Mouse (Mus musculus): ENCODE measurements around the gene Sox5. TPM values are rescaled to one million over a fixed set of nuclear protein-coding genes. Genes with fewer than 3 reads are reported as not detected.

Sox5 gene
- polyA plus RNA-seq, 1 experiment from 2014 or later, result 29.7 TPM

GRCm38 (mm10) chr6:143915686-143916085 lies 866.1 kb downstream of the Sox5 start:
- WGBS, result 93% methylated on average over 3 of the region's 3 CpGs
- ATAC-seq (ENCODE audit: low FRiP score, low TSS enrichment), result no peak
- no peaks in the 10 kb centered on the region for H3K27me3 ChIP-seq (ENCODE audit: control insufficient read depth, insufficient read depth, low read length)
- no peaks in the 10 kb centered on the region for H3K4me1 ChIP-seq (ENCODE audit: control insufficient read depth, insufficient read depth, low read length)
- H3K27ac ChIP-seq (replicated peaks; ENCODE audit: low read depth, low read length), result no peak overlapping the region
- no peaks in the 10 kb centered on the region for H3K9me3 ChIP-seq (ENCODE audit: control insufficient read depth, low read length)
- H3K4me2 ChIP-seq (ENCODE audit: low read length), result no peak overlapping the region
- H3K4me3 ChIP-seq (replicated peaks; ENCODE audit: low read depth, low read length), result no peak overlapping the region
- no peak overlapping the region for H3K9ac ChIP-seq (replicated peaks; ENCODE audit: low read length)
- H3K36me3 ChIP-seq (ENCODE audit: control insufficient read depth, insufficient read depth, low read length), result no peaks in the 10 kb centered on the region
- DNase-seq, result no peak

DNA sequence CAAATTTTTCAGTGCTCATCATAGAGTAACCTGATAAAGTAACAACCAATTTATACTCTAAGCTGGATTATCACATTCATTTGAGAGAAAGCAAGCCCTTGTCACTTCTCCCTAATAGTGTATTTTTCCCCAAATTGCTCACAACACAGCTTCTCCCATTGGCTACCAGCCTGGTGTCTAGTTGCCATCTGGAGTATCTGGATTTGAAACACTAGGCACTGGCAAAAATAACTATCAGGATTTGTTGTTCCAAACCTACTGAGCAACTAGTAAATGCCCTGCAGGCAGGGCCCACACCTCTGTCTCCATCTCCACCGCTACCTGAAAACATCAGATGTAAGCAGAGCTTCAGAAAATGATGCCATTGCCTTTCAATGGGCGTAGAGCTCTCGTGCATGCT lies 869.5 kb downstream of the Sox5 start:
- Histone ChIP-seq H3K4me3 (replicated peaks; ENCODE audit: low read depth, low read length) (no peak overlapping the region), H3K9me3 (ENCODE audit: control insufficient read depth, low read length) (no peaks in the 10 kb centered on the region), H3K4me1 (ENCODE audit: control insufficient read depth, insufficient read depth, low read length) (no peaks in the 10 kb centered on the region), H3K27ac (replicated peaks; ENCODE audit: low read depth, low read length) (no peak overlapping the region), H3K27me3 (ENCODE audit: control insufficient read depth, insufficient read depth, low read length) (no peaks in the 10 kb centered on the region), H3K36me3 (ENCODE audit: control insufficient read depth, insufficient read depth, low read length) (no peaks in the 10 kb centered on the region), H3K4me2 (ENCODE audit: low read length) (no peak overlapping the region), H3K9ac (replicated peaks; ENCODE audit: low read length) (no peak overlapping the region)
- ATAC-seq (ENCODE audit: low FRiP score, low TSS enrichment) (no peak), DNase-seq (no peak)
- WGBS, result 96% methylated on average over 3 of the region's 3 CpGs

GRCm38 (mm10) chr6:143904693-143905031 lies 877.1 kb downstream of the Sox5 start:
- Histone ChIP-seq H3K4me2 (ENCODE audit: low read length) (no peak overlapping the region), H3K9ac (replicated peaks; ENCODE audit: low read length) (no peak overlapping the region), H3K4me1 (ENCODE audit: control insufficient read depth, insufficient read depth, low read length) (peaks cover 17% of the 10 kb centered on the region), H3K36me3 (ENCODE audit: control insufficient read depth, insufficient read depth, low read length) (no peaks in the 10 kb centered on the region), H3K27me3 (ENCODE audit: control insufficient read depth, insufficient read depth, low read length) (no peaks in the 10 kb centered on the region), H3K4me3 (replicated peaks; ENCODE audit: low read depth, low read length) (no peak overlapping the region), H3K27ac (replicated peaks; ENCODE audit: low read depth, low read length) (no peak overlapping the region; the same call in 1 of the 2 replicates), H3K9me3 (ENCODE audit: control insufficient read depth, low read length) (no peaks in the 10 kb centered on the region)
- no peak; the same call in 1 of the 2 replicates for ATAC-seq (ENCODE audit: low FRiP score, low TSS enrichment)
- DNase-seq, result peak; percentile 29

DNA sequence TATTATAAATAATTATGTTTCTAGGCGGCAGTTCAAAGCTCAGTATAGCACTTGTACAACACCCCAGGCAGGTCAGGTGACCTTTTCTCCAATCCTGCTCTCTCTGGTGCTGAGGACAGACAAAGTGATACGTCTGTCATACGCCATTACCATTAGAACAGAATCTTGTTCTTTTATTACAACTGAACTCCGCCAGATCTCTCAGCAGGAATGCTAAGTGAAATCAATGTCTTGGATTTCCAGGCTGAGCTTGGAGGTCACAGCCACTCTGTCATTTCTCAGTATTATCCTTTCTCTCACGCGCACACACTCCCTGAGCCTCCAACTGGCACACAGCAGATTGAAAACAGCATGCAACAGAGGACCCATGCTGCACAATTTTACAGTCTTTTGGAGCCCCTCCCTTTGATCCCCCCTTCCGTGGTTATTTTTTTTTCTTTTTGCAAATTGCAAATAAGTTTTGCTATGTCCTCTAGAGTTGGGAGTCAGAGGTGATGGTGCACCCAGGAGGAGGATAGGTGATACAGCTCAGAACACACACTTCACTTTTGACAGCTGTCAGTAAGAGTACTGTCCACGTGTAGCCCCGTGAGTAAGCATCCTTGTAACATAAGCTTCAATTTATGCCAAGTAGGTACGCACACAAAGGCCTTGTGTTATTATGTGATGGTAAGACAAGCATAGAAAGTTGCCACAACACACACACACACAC lies 877.6 kb downstream of the Sox5 start:
- ATAC-seq (ENCODE audit: low FRiP score, low TSS enrichment) (peak; percentile 57; the same call in 1 of the 2 replicates), DNase-seq (peak; percentile 61)
- H3K27ac ChIP-seq (replicated peaks; ENCODE audit: low read depth, low read length), result no peak overlapping the region; the same call in 1 of the 2 replicates

GRCm38 (mm10) chr6:143900871-143901270 lies 880.9 kb downstream of the Sox5 start:
- H3K27ac ChIP-seq (replicated peaks; ENCODE audit: low read depth, low read length), result no peak overlapping the region
- 89% methylated on average over 4 of the region's 4 CpGs for WGBS
- no peaks in the 10 kb centered on the region for H3K36me3 ChIP-seq (ENCODE audit: control insufficient read depth, insufficient read depth, low read length)
- H3K9ac ChIP-seq (replicated peaks; ENCODE audit: low read length), result no peak overlapping the region
- H3K9me3 ChIP-seq (ENCODE audit: control insufficient read depth, low read length), result no peaks in the 10 kb centered on the region
- no peak overlapping the region for H3K4me3 ChIP-seq (replicated peaks; ENCODE audit: low read depth, low read length)
- ATAC-seq (ENCODE audit: low FRiP score, low TSS enrichment) (no peak), DNase-seq (no peak)
- no peaks in the 10 kb centered on the region for H3K27me3 ChIP-seq (ENCODE audit: control insufficient read depth, insufficient read depth, low read length)
- no peak overlapping the region for H3K4me2 ChIP-seq (ENCODE audit: low read length)
- H3K4me1 ChIP-seq (ENCODE audit: control insufficient read depth, insufficient read depth, low read length), result peaks cover 17% of the 10 kb centered on the region

More for the DNA sequence above, 877.6 kb downstream of the Sox5 start:
- Histone ChIP-seq H3K4me1 (ENCODE audit: control insufficient read depth, insufficient read depth, low read length) (peaks cover 17% of the 10 kb centered on the region), H3K36me3 (ENCODE audit: control insufficient read depth, insufficient read depth, low read length) (no peaks in the 10 kb centered on the region), H3K4me3 (replicated peaks; ENCODE audit: low read depth, low read length) (no peak overlapping the region), H3K27me3 (ENCODE audit: control insufficient read depth, insufficient read depth, low read length) (no peaks in the 10 kb centered on the region), H3K9me3 (ENCODE audit: control insufficient read depth, low read length) (no peaks in the 10 kb centered on the region), H3K4me2 (ENCODE audit: low read length) (no peak overlapping the region), H3K9ac (replicated peaks; ENCODE audit: low read length) (no peak overlapping the region)
- 12% methylated on average over 10 of the region's 10 CpGs for WGBS

DNA sequence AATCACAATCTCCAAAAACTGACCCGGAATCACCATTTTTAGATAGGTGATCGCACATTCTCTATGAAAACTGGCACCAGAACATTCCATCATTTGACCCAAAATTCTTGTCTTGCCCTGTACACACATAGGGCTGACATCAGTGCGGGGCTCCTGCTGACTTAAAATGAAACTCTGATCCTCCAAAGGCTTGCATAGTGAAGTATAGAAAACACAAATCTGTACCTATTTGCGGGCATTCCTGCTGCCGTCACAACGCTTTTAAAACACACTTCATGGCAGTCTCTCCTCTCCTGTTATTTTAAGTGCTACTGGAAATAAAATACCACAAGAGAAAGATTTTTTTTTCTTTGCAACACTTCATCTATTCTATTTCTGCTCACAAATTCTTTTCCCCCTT lies 886.7 kb downstream of the Sox5 start:
- WGBS, result 93% methylated on average over 6 of the region's 6 CpGs
- Histone ChIP-seq H3K4me1 (ENCODE audit: control insufficient read depth, insufficient read depth, low read length) (no peaks in the 10 kb centered on the region), H3K36me3 (ENCODE audit: control insufficient read depth, insufficient read depth, low read length) (no peaks in the 10 kb centered on the region), H3K27me3 (ENCODE audit: control insufficient read depth, insufficient read depth, low read length) (no peaks in the 10 kb centered on the region), H3K4me2 (ENCODE audit: low read length) (no peak overlapping the region), H3K9ac (replicated peaks; ENCODE audit: low read length) (no peak overlapping the region), H3K4me3 (replicated peaks; ENCODE audit: low read depth, low read length) (no peak overlapping the region), H3K9me3 (ENCODE audit: control insufficient read depth, low read length) (no peaks in the 10 kb centered on the region), H3K27ac (replicated peaks; ENCODE audit: low read depth, low read length) (no peak overlapping the region)
- no peak for ATAC-seq (ENCODE audit: low FRiP score, low TSS enrichment)
- no peak for DNase-seq

- WGBS, result 85% methylated on average over 2 of the region's 2 CpGs
- Histone ChIP-seq H3K4me2 (ENCODE audit: low read length) (no peak overlapping the region), H3K4me3 (replicated peaks; ENCODE audit: low read depth, low read length) (no peak overlapping the region), H3K27me3 (ENCODE audit: control insufficient read depth, insufficient read depth, low read length) (no peaks in the 10 kb centered on the region), H3K36me3 (ENCODE audit: control insufficient read depth, insufficient read depth, low read length) (no peaks in the 10 kb centered on the region), H3K9me3 (ENCODE audit: control insufficient read depth, low read length) (no peaks in the 10 kb centered on the region), H3K4me1 (ENCODE audit: control insufficient read depth, insufficient read depth, low read length) (no peaks in the 10 kb centered on the region), H3K27ac (replicated peaks; ENCODE audit: low read depth, low read length) (no peak overlapping the region), H3K9ac (replicated peaks; ENCODE audit: low read length) (no peak overlapping the region)
- DNase-seq, result no peak
- ATAC-seq (ENCODE audit: low FRiP score, low TSS enrichment), result no peak
These were observed 888.9 kb downstream of the Sox5 start for GRCm38 (mm10) chr6:143892869-143893268.

DNA sequence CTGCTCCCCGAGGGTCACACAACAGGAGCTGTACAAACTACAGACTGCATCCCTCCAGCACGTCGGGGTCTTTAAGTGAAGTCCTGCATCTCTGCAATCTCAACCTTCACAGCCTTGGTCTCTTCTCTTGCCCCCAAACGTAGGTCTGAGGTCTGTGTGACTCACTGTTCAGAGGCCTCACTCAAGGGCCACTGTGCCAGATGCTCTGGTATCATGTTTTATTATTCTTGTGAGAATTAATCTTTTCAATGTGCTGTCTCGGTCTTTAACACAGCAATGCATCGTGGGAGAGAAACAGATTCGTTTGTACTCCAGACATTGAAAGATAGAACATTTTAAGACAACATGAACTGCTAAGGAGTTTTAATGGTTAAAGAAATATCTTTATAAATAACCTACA lies 893.2 kb downstream of the Sox5 start:
- H3K27me3 ChIP-seq (ENCODE audit: control insufficient read depth, insufficient read depth, low read length), result no peaks in the 10 kb centered on the region
- H3K9ac ChIP-seq (replicated peaks; ENCODE audit: low read length), result no peak overlapping the region
- H3K36me3 ChIP-seq (ENCODE audit: control insufficient read depth, insufficient read depth, low read length), result no peaks in the 10 kb centered on the region
- DNase-seq, result no peak
- H3K27ac ChIP-seq (replicated peaks; ENCODE audit: low read depth, low read length), result no peak overlapping the region
- no peaks in the 10 kb centered on the region for H3K4me1 ChIP-seq (ENCODE audit: control insufficient read depth, insufficient read depth, low read length)
- WGBS, result 75% methylated on average over 7 of the region's 7 CpGs
- H3K4me3 ChIP-seq (replicated peaks; ENCODE audit: low read depth, low read length), result no peak overlapping the region
- no peak overlapping the region for H3K4me2 ChIP-seq (ENCODE audit: low read length)
- H3K9me3 ChIP-seq (ENCODE audit: control insufficient read depth, low read length), result no peaks in the 10 kb centered on the region
- no peak for ATAC-seq (ENCODE audit: low FRiP score, low TSS enrichment)

- no peak for DNase-seq
- Histone ChIP-seq H3K27me3 (ENCODE audit: control insufficient read depth, insufficient read depth, low read length) (no peaks in the 10 kb centered on the region), H3K4me3 (replicated peaks; ENCODE audit: low read depth, low read length) (no peak overlapping the region), H3K9ac (replicated peaks; ENCODE audit: low read length) (no peak overlapping the region), H3K4me2 (ENCODE audit: low read length) (no peak overlapping the region), H3K27ac (replicated peaks; ENCODE audit: low read depth, low read length) (no peak overlapping the region), H3K9me3 (ENCODE audit: control insufficient read depth, low read length) (no peaks in the 10 kb centered on the region), H3K36me3 (ENCODE audit: control insufficient read depth, insufficient read depth, low read length) (no peaks in the 10 kb centered on the region), H3K4me1 (ENCODE audit: control insufficient read depth, insufficient read depth, low read length) (no peaks in the 10 kb centered on the region)
- ATAC-seq (ENCODE audit: low FRiP score, low TSS enrichment), result no peak
- WGBS, result 92% methylated on average over 6 of the region's 6 CpGs
These were observed 903.3 kb downstream of the Sox5 start for GRCm38 (mm10) chr6:143878525-143878924.

Data from midbrain, embryonic 14.5 days (tissue).